Mouse (Mus musculus) lung, postnatal 0 days (tissue): ENCODE measurements at regions not wholly inside any gene's neighbourhood (a gene's known extent, or its start where the extent isn't known, plus 50 kb on each side); places are given as distances from the start of the nearest gene placed in this dataset.

Experiments used
- CTCF ChIP-seq: IDR thresholded peaks from 2 replicates; pipeline ENCODE4 v1.5.1; 2016; ENCODE audit warnings: antibody characterized with exemption, mild to moderate bottlenecking
- EP300 ChIP-seq: IDR thresholded peaks from 2 replicates; pipeline ENCODE4 v1.6.1; 2016; ENCODE audit warnings: antibody characterized with exemption, mild to moderate bottlenecking, control low read depth

DNA sequence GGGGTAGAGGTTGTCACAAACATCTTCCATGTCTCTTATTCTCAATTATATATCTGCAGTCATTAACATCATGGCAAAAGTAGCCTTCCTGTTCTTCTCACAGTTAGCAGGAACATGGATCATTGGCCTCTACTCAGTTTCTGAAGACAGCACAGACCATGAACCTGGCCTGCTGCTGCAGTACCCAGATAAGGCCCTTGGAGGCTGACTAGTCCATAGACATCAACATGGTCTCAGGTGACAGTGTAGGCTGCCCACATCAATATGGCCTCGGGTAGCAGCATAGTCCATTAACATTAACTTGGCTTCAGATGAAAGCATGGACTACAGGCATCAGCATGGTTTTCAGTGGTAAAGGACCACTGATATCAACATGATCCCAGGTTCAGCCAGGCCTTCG, 95.9 kb upstream of the Tmtc4 start:
- TF ChIP-seq CTCF = no peak
- no peak for TF ChIP-seq EP300
